Mouse (Mus musculus): ENCODE results near the gene Ppm1k. TPM values are rescaled to one million over a fixed set of nuclear protein-coding genes. Genes with fewer than 3 reads are reported as not detected.
A peak's percentile ranks its signal among the peaks of the same experiment; 100 is the strongest.
"Not testable (repeated sequence)": the region's sequence is repeated elsewhere in the genome, so short reads cannot be mapped to it uniquely, and the experiment has no call there.

Ppm1k gene
- total RNA-seq (2021): 40.9 and 59.4 TPM in 2 replicates
- long read RNA-seq, full-length matches to known transcripts: 8 of 17 reads
- long read RNA-seq, partial matches to known transcripts: 7 of 17 reads
- long read RNA-seq, other reads (novel, unspliced or antisense): 2 of 17 reads

DNA sequence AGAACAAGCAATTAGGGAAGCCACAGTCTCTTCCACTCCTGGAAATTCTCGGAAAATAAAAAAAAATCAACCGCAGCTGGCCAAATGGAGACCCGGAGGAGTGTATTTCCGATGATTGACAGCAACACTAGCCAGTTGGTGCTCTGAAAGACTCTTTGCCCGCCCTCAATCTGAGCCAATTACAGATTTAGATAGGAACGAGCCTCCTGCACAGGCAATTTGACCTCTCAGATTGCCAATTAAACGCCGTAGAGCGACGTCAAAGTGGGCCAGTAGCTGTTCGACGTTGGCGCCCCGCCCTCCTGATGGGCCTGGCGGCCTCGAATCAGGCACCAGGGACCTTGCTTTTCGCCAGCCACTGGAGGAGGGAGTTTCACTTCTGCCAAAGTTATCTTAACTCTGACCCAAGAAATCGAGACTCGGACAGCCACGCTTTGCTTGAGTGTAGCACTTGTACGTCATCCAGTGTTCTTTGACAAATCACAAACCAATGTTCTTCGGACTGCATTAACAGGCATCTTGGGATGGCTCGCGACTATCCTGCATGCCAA is at the start of gene Ppm1k:
Ppm1k (minus strand) TSS at position 83 of the 551 bp plus-strand sequence.
- peak; percentile 97 for DNase-seq

GRCm38 (mm10) chr6:57582356-57582755 is 47.1 kb upstream of the Ppm1k start:
- DNase-seq: no peak

- DNase-seq: no peak
These were observed 46.3 kb upstream of the Ppm1k start for GRCm38 (mm10) chr6:57581595-57581994.

DNA sequence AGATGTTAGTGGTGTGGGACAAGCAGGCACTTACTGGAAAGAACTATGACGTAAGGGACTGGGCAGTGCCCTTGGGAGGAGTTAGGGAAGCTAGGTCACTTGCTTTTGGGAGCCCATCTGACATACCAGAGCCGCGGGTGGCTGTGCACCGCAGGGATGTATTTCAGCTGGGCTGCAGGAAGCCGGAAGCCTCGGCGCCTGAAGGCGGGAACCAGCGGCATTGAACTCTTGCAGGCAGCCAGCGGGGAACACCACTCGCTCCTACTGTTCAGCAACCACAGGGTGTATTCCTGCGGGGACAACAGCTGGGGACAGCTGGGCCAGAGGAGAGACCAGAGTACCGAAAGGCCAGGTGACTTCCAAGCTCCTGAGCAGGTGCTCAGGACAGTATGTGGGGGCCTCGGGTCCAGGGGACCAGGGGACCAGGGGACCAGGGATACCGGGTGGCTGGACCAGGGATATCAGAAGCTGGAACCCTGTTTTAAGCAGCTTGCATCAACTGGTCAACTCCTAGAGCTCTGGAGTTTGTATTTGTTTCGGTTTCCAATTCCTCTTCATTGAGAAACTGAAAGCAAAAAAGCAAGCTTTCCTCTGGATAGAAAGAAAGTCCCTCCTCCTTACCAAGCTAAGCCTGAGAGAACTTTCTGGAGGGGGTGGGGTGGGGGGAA is 45.7 kb upstream of the Ppm1k start, which contains the start of gene Herc6:
Herc6 (plus strand) TSS at position 120 of the 668 bp plus-strand sequence.
- peak; percentile 78 for DNase-seq

DNA sequence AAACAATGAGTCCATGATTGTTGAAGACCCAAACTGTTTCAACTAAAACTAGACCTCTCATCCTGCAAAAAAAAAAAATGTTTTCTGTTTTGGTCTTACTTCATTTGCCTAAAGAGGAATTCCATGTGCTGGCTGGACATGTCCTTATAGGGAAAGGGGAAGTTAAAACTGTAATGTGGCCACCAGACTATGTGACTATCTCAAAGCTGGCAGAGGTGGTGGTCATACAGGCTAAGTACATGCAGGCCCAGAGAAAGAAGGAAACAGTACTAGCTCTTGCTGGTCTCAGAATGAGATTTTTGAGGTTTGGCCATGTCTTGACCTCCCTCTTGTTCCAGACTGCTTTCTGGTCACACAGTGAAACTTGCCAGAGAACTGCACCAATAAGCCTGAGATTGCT is 36.3 kb upstream of the Ppm1k start:
- DNase-seq: no peak

DNA sequence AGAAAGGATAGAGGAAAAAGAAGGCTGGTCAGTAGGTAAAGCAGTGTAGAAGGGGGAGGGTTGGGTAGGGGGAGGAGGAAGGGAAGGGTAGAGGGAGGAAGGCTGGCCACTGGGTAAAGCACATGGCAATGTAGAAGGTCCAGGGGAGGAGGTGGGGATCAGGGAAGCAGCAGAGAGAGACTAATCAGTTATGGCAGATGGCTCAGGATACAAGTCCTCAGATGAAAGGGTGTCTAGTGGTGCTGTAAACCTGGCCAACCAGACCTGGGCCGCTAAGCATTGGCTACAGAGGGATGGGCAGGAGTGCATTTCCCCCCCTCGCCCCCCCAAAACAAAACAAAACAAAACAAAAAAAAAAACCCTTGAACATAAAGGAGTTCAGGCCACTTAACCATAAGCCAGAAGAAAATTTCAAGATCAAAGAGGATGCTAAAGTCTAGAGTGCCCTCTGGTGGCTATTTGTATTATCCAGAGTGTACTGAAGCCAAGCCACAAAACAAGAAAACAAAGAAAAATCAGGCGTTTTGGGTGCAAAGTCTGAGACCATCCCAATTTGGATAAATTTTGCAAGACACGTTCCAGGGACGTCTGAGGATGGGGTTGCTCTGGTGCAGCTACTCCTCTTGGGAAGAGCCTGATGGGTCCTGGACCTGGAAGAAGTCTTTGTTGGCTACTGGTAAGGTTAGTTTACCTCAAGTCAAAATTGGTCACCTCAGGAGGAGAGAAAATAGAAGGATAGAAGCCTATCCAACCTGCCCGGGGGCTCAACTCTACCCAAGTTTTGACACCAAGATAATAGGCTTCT is 35.1 kb upstream of the Ppm1k start:
- no peak for DNase-seq

GRCm38 (mm10) chr6:57567630-57568029 is 32.4 kb upstream of the Ppm1k start:
- DNase-seq: no peak

DNA sequence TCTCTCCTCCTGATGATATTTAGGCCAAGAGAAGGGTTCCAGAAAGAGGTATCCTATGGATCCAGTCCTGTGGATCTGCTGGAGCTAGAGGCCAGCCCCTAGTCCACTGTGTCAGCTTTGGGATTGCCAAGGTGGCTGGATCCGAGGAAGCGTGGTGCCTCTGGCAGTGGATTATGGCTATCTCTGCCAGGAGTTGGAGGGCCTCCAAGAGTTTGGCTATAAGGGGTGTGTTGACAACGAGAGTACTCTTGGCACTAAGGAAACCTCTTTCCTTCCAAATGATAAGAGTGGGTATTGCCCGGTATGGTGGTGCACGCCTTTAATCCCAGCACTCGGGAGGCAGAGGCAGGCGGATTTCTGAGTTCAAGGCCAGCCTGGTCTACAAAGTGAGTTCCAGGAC is 30.2 kb upstream of the Ppm1k start:
- no peak for DNase-seq

DNA sequence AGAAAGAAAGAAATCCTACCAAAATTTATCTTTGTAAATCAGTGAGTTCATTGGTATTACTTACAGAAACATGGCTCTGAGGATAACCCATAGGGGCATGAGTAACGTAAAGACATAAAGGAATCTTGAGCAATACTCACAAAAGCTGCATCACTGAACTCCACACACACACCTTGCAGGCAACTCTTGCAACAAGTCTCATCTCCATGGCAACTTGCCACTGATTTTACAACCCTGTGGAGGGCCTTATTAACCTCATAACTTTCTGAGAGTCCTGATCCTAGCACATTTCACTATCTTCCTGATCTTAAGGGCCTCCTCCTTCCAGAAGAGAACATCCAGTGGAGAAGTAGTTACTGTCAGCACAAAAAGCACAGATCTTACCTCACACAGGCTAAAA is 28.2 kb upstream of the Ppm1k start:
- DNase-seq: no peak

DNA sequence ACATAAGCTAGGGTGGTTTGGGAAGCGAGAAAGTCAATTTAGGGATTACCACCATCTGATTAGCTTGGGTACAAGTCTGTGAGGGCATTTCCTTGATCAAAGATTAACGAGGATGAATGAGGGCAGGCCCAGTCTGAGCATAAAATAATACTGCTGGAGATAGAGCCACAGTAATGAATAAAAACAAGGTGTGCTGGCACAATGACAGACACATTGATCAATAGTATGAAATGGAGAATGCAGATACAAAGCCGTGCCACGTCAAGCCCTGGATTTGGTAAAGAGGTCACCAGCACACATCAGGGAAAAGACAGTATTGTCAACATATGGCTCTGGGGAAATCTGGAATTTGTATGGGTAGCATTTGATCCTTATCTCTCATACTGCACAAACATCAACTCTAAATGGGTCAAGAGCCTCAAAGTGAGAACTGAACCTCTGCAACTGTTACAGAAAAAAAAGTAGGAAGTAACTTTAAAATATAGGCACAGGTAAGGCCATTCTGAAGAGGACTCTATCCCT is 22.6 kb upstream of the Ppm1k start:
- DNase-seq: no peak

DNA sequence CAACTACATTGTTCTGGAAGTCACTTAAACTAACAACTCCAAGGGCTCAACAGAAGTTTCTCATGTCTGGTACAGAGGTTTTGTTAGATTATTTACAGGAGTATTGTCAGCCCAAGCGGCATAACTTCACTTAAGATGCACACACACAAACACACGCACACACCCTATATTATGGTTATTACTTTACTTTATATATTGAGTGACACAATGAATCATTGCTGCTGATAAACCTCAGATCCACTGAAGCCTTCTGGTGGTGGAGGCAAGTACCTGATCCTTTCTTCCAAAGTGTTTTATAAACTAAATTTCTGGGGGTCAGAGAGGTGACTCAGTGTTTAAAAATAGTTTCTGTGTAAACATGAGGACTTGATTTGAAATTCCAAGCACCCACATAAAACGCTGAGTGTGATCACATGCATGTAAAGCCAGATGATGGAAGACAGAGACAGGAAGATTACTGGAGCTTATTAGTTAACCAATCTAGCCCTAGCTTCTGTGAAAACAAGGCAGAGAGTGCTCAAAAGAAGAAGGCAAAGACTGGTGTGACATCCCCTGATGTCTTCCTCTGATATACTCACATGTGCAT is 16.0 kb upstream of the Ppm1k start:
- no peak for DNase-seq

- no peak for DNase-seq
These were observed 9.6 kb upstream of the Ppm1k start for GRCm38 (mm10) chr6:57544866-57545265.

DNA sequence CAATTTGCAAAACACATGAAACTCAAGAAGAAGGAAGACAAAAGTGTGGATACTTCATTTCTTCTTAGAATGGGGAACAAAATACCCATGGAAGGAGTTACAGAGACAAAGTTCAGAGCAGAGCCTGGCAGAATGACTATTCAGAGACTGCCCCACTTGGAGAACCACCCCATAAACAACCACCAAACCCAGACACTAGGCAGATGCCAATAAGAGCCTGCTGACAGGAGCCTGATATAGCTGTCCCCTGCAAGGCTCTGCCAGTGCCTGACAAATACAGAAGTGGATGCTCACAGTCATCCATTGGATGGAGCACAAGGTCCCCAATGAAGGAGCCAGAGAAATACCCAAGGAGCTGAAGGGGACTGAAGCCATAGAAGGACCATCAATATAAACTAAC is 8.3 kb upstream of the Ppm1k start:
- not testable (repeated sequence) for DNase-seq

DNA sequence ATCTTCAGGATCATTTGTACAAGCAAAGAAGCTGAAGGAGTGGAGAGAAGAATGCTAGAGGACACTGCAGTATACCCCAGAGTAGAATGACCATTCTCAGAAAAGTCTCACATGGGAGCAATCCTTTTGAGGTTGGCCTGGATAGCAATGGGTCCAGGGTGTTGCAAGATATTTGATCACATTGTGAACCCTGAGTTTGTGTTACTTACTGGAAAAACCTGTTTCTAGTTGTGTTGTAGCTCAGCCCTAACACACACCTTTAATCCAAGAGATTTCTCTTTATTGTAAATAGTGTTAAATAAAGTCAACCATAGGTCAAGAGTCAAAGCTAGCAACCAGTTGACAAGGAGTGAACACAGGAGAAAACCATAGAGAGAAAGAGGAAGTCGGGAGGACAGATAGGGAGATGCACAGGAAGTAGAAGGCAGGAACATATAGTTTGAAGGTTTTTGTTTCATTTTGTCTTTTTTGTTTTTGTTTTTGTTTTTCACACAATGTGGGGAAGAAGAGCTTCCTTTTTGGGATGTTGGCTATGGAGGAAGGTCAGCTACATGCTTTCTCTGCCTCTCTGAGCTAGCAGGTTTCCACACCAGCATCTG is 6.6 kb upstream of the Ppm1k start:
- DNase-seq: no peak

DNA sequence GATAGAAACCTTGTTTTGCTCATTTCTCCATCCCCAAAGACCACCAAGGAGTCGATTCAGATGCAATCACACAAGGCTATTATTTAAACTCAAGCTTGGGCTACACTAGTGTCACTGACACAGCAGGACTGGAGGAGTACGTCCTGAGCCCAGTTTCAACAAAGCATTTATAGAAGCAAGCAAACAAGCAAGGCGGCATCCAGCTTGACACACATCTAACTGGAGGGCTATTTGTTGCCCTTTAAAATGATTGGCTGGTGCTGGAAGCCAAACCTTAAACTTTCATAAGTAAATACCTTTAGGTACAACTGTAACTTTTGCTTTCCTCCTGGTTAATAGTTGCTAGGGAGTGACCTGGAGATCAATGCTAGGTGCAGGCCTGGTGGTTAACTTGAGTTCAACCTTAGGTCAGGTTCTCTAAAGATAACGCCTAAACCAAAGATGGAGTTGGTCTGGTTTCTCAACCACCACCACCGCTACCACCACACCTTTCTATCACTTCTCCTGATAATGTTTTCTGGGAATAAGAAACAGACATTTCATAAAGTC is 5.8 kb upstream of the Ppm1k start:
- DNase-seq: no peak

DNA sequence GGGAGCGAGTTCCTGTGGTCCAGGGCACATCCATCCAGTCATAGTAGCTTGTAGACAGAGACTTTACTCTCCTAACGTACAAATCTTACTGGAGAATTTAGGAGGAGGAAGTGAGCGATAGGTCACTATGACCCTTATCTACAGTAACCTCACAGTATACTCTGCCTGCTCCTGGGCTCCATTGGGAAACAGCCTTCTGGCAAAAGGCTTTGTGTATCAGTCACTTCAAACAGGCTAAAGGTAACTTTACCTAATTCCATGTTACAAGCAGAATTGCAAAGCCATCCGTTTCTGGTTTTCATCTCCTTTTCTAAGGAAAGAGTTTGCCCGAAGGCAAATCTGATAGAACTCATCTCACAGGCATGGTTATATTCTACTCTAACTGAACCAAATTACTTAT is 2.6 kb upstream of the Ppm1k start:
- DNase-seq: no peak

GRCm38 (mm10) chr6:57535971-57536669 is 852 bp upstream of the Ppm1k start:
- DNase-seq: no peak

GRCm38 (mm10) chr6:57534611-57535286 is 519 bp downstream of the Ppm1k start:
- peak; percentile 47 for DNase-seq

DNA sequence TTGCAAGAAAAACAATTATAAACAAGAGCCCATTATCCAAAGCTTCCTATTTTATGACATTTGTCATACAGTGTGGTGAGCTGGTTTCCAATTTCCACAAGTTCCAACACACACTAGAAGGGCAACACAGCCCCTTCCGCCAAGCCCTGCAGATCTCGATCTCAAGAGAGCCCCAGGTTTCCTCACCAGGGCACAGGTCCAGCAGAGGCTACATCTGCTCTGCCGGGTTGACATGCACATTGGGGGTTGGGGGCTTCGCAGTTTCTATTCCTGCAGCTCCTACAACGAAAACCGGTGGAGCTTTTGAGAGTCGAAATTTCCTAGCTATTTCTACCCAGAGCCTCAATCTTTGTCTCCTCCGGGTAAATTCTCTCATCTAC is 1.0 kb downstream of the Ppm1k start:
- DNase-seq: peak; percentile 42

DNA sequence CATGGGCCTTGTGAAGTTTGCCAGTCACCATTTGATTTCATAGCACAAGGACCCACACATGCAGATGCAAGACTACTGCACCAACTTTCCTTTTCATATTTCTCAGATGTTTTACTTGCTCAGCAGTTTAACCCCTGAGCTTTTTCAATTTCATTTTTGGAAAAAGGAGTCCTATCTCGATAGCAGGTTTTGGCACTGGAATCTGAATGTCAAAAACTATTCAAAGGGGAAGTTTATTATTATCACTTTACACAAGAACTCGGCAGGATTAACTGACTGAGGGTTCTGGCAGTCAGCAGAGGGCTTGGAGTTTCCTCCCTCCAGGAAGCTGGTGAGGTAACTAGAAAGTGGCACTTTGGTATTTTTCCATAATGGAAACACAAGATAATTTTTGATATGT is 1.9 kb downstream of the Ppm1k start:
- DNase-seq: no peak

- no peak for DNase-seq
These were observed 3.2 kb downstream of the Ppm1k start for GRCm38 (mm10) chr6:57532022-57532421.
